Mouse (Mus musculus) stomach, postnatal 0 days (tissue): ENCODE results near the gene Enpp4. TPM values are rescaled to one million over a fixed set of nuclear protein-coding genes. Genes with fewer than 3 reads are reported as not detected.

Experiments
- ATAC-seq: fragments of 200-750 bp; cut with Nextera tagmentation; 2 replicates; pipeline ENCODE4 v1.8.0; 2017; ENCODE audit not compliant: low FRiP score, low TSS enrichment
- DNase-seq: peaks from one replicate; pipeline ENCODE4 v3.0.0-alpha.2; 2016; ENCODE audit warnings: low spot score
- H3K27ac ChIP-seq: fragments of 300-500 bp; sonication (generic); replicated peaks from 2 replicates; pipeline ENCODE4 v1.5.1; 2014; ENCODE audit warnings: mild to moderate bottlenecking, control low read depth
- H3K27me3 ChIP-seq: fragments of 300-500 bp; sonication (generic); 2 replicates; pipeline ENCODE4 v1.6.1; 2014; ENCODE audit warnings: low read length; ENCODE audit not compliant: control insufficient read depth, insufficient read depth
- H3K36me3 ChIP-seq: fragments of 300-500 bp; sonication (generic); 2 replicates; pipeline ENCODE4 v1.6.1; 2014; ENCODE audit warnings: low read length, mixed read lengths; ENCODE audit not compliant: control insufficient read depth, insufficient read depth
- H3K4me1 ChIP-seq: fragments of 300-500 bp; sonication (generic); replicated peaks from 2 replicates; pipeline ENCODE4 v1.6.1; 2014; ENCODE audit warnings: antibody characterized with exemption; ENCODE audit not compliant: control insufficient read depth, insufficient read depth
- H3K4me2 ChIP-seq: fragments of 300-500 bp; sonication (generic); replicated peaks from 2 replicates; pipeline ENCODE4 v1.6.1; 2014; ENCODE audit warnings: low read depth, mild to moderate bottlenecking, control low read depth, moderate library complexity
- H3K4me3 ChIP-seq: fragments of 300-500 bp; sonication (generic); 2 replicates; pipeline ENCODE4 v1.5.1; 2014; ENCODE audit warnings: low read depth, low read length, control low read depth
- H3K9ac ChIP-seq: fragments of 300-500 bp; sonication (generic); 2 replicates; pipeline ENCODE4 v1.6.1; 2014; ENCODE audit warnings: mild to moderate bottlenecking, low read length, control low read depth, mixed read lengths
- H3K9me3 ChIP-seq: fragments of 300-500 bp; sonication (generic); 2 replicates; pipeline ENCODE4 v1.6.1; 2016; ENCODE audit warnings: low read length; ENCODE audit not compliant: control insufficient read depth
- CTCF ChIP-seq: IDR thresholded peaks from 2 replicates; pipeline ENCODE4 v1.5.1; 2016; ENCODE audit warnings: antibody characterized with exemption, low read depth, mild to moderate bottlenecking, moderate library complexity
- EP300 ChIP-seq: optimal IDR thresholded peaks from 2 replicates; pipeline ENCODE3; 2016; ENCODE audit warnings: antibody characterized with exemption
- WGBS: fragments of 180-500 bp; shearing (Covaris S2); extraction: QIAGEN DNeasy Blood & Tissue Kit; methylation state at CpG from one replicate; pipeline ENCODE4 v1.1.7; 2014; 5-methylcytosine and 5-hydroxymethylcytosine counted together
- polyA plus RNA-seq: library from polyadenylated mRNA; unstranded; fragments of >200 nt; fragmentation: Nextera tagmentation; extraction: Ambion mirVana; gene quantifications from 2 replicates; pipeline ENCODE4 v1.2.1, GENCODE M21; 2015

Gene Enpp4
- polyA plus RNA-seq, 1 experiment from 2014 or later, result 5.0 TPM

- Histone ChIP-seq H3K9ac (no peak overlapping the region), H3K4me1 (no peaks in the 10 kb centered on the region), H3K27me3 (no peaks in the 10 kb centered on the region), H3K4me3 (no peak overlapping the region), H3K9me3 (no peaks in the 10 kb centered on the region), H3K27ac (no peak overlapping the region), H3K36me3 (no peaks in the 10 kb centered on the region), H3K4me2 (no peak overlapping the region)
- ATAC-seq (no peak), DNase-seq (no peak)
- WGBS, result 84% methylated on average over 3 of the region's 3 CpGs
- TF ChIP-seq EP300 (no peak), CTCF (no peak)
Observed at GRCm38 (mm10) chr17:44075601-44076000, 30.0 kb downstream of the Enpp4 start.

- Histone ChIP-seq H3K9ac (no peak overlapping the region), H3K4me3 (no peak overlapping the region), H3K4me1 (no peaks in the 10 kb centered on the region), H3K9me3 (no peaks in the 10 kb centered on the region), H3K36me3 (no peaks in the 10 kb centered on the region), H3K4me2 (no peak overlapping the region), H3K27me3 (no peaks in the 10 kb centered on the region), H3K27ac (no peak overlapping the region)
- DNase-seq (no peak), ATAC-seq (no peak)
- TF ChIP-seq EP300 (no peak), CTCF (no peak)
Observed at GRCm38 (mm10) chr17:44071680-44072079, 33.9 kb downstream of the Enpp4 start.

GRCm38 (mm10) chr17:44068876-44069275, 36.7 kb downstream of the Enpp4 start:
- no peaks in the 10 kb centered on the region for H3K4me1 ChIP-seq
- no peak overlapping the region for H3K4me3 ChIP-seq
- H3K27me3 ChIP-seq, result no peaks in the 10 kb centered on the region
- no peak for ATAC-seq
- no peaks in the 10 kb centered on the region for H3K36me3 ChIP-seq
- H3K9me3 ChIP-seq, result no peaks in the 10 kb centered on the region
- no peak for DNase-seq
- H3K27ac ChIP-seq, result no peak overlapping the region
- TF ChIP-seq EP300 (no peak), CTCF (no peak)
- WGBS, result 66% methylated on average over 6 of the region's 6 CpGs
- H3K9ac ChIP-seq, result no peak overlapping the region
- no peak overlapping the region for H3K4me2 ChIP-seq

DNA sequence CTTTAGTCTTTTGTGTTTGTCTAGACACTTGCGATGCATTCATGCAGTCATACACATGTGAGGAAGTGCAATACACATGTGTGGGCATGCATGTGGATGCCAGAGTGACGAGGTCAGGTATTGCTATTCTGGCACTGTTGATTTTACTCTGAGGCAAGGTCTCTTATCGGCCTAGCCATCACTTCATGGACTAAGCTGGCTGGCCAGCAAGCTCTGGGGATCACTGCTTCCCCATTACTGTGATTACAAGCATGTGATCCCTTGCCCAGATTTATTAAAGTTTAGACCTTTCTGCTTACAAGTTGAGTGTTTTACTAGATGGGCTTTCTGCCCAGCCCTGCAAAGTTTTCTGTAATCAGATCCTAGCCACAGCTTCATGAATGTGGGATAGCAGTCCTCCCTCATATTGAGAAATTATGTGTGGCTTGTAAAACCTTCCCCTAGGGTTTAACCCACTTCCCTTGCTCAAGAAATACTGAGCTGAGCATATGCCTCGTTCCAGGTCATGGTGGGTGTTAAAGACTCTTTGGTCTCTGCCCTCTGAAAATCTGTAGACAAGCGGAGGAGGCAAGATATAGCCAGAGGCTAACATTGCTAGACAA, 44.2 kb downstream of the Enpp4 start:
- Histone ChIP-seq H3K27me3 (no peaks in the 10 kb centered on the region), H3K4me3 (no peak overlapping the region), H3K4me1 (no peaks in the 10 kb centered on the region), H3K27ac (no peak overlapping the region), H3K36me3 (no peaks in the 10 kb centered on the region), H3K4me2 (no peak overlapping the region), H3K9me3 (no peaks in the 10 kb centered on the region), H3K9ac (no peak overlapping the region)
- 71% methylated on average over 5 of the region's 5 CpGs for WGBS
- no peak for DNase-seq
- ATAC-seq, result no peak
- no peak for TF ChIP-seq CTCF
- TF ChIP-seq EP300, result no peak

DNA sequence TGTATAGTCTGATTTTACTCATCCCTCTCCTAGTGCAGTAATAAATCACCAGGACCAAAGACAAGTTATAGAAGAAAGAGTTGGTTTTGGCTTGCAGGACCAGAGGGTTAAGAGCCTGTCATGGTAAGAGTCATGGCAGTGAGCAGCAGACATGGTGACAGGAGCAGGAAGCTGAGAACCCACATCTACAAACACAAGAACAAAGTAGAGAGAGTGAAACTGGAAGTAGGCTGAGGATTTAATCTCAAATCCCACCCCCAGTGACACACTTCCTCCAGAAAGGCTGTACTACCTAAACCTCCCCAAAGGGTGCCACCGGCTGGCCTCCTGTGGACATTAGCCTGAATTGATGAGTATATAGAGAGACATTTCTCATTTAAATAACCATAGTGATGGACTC, 44.8 kb downstream of the Enpp4 start:
- Histone ChIP-seq H3K27me3 (no peaks in the 10 kb centered on the region), H3K27ac (no peak overlapping the region), H3K9ac (no peak overlapping the region), H3K4me1 (no peaks in the 10 kb centered on the region), H3K4me2 (no peak overlapping the region), H3K4me3 (no peak overlapping the region), H3K9me3 (no peaks in the 10 kb centered on the region), H3K36me3 (no peaks in the 10 kb centered on the region)
- DNase-seq (no peak), ATAC-seq (no peak)
- TF ChIP-seq CTCF (no peak), EP300 (no peak)
- WGBS, result 88% methylated on average over 1 of the region's 1 CpGs

DNA sequence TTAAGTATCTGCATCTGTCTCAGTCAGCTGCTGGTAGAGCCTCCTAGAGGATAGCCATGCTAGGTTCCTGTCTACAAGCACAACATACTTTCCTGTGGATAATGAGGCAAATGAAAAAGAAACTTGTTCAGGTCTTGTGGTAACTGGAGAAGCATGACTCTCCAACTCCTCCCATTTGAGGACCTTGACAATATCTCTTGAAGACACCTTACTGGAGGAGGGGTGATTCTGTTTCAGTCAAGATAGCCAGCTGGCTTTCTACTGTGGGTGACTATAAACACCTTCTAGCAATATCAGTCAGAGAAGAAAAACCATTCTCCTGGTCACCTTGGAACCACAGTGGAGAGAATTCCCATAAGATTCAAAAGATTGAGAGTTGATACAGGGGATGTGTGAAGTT, 47.5 kb downstream of the Enpp4 start:
- no peaks in the 10 kb centered on the region for H3K36me3 ChIP-seq
- DNase-seq (no peak), ATAC-seq (no peak)
- no peak overlapping the region for H3K27ac ChIP-seq
- no peaks in the 10 kb centered on the region for H3K4me1 ChIP-seq
- no peak overlapping the region for H3K4me2 ChIP-seq
- no peaks in the 10 kb centered on the region for H3K9me3 ChIP-seq
- H3K27me3 ChIP-seq, result no peaks in the 10 kb centered on the region
- no peak overlapping the region for H3K9ac ChIP-seq
- no peak for TF ChIP-seq EP300
- TF ChIP-seq CTCF, result no peak
- H3K4me3 ChIP-seq, result no peak overlapping the region
